Mouse (Mus musculus) macrophage (primary cell): ENCODE data around the gene Gps2. TPM values are rescaled to one million over a fixed set of nuclear protein-coding genes. Genes with fewer than 3 reads are reported as not detected.

Experiments used
- H3K27ac ChIP-seq: fragments of 350-480 bp; formaldehyde crosslinking; 2 replicates; pipeline ENCODE4 v1.9.0; 2021
- H3K36me3 ChIP-seq: fragments of 350-480 bp; formaldehyde crosslinking; 2 replicates; pipeline ENCODE4 v1.9.0; 2021; ENCODE audit errors: inconsistent target
- H3K4me3 ChIP-seq: fragments of 350-480 bp; formaldehyde crosslinking; 2 replicates; pipeline ENCODE4 v1.9.0; 2021; ENCODE audit errors: inconsistent target
- H3K79me2 ChIP-seq: fragments of 350-480 bp; formaldehyde crosslinking; 2 replicates; pipeline ENCODE4 v1.9.0; 2021; ENCODE audit errors: inconsistent target
- WGBS: methylation state at CpG from one replicate; pipeline ENCODE4 v1.1.7; 2026; ENCODE audit warnings: inconsistent platforms; ENCODE audit not compliant: missing documents; 5-methylcytosine and 5-hydroxymethylcytosine counted together
- polyA plus RNA-seq: library from polyadenylated mRNA; stranded (reverse); fragments of 250-400 nt; gene quantifications from 3 replicates; pipeline ENCODE4 v1.2.4, GENCODE M21; 2018; ENCODE audit warnings: inconsistent platforms
- total RNA-seq, 78 experiments: library from RNA; depleted of rRNA; stranded (reverse); fragments of 250-400 nt; gene quantifications; 1 replicate in 9 of 78; 2 replicates in 24 of 78; 3 replicates in 43 of 78; 4 replicates in 2 of 78; pipeline ENCODE4 v1.2.4; 2018; ENCODE audit warnings: inconsistent platforms in 56 of 78

The Gps2 gene
- total RNA-seq (2018; cell fraction: chromatin; rRNA removed), result 100 to 1,000 TPM in 1 of 26 experiments, 10 to 100 TPM in 25; 37.3 to 100 (median 78.4) TPM
- total RNA-seq (2018; cell fraction: cytosol; rRNA removed), result 10 to 100 TPM; 24.5 to 46.2 (median 35.1) TPM
- total RNA-seq (2018; cell fraction: nucleus; rRNA removed), result 10 to 100 TPM; 28.3 to 99.9 (median 49.1) TPM
- polyA plus RNA-seq, result 48.3 to 74.1 TPM (median 49.3 TPM) in 3 replicates

GRCm38 (mm10) chr11:69913554-69914371, at the start of gene Gps2:
TSS of gene Gps2 (plus strand) at chr11:69913888.
- H3K36me3 ChIP-seq, result peaks cover 68% of the 10 kb centered on the region
- H3K27ac ChIP-seq, result peak within 1 kb of the TSS; percentile 45
- under 1% methylated on average over 49 of the region's 61 CpGs for WGBS
- H3K4me3 ChIP-seq, result peak within 1 kb of the TSS; percentile 54
- H3K79me2 ChIP-seq, result peaks cover 46% of the 10 kb centered on the region

DNA sequence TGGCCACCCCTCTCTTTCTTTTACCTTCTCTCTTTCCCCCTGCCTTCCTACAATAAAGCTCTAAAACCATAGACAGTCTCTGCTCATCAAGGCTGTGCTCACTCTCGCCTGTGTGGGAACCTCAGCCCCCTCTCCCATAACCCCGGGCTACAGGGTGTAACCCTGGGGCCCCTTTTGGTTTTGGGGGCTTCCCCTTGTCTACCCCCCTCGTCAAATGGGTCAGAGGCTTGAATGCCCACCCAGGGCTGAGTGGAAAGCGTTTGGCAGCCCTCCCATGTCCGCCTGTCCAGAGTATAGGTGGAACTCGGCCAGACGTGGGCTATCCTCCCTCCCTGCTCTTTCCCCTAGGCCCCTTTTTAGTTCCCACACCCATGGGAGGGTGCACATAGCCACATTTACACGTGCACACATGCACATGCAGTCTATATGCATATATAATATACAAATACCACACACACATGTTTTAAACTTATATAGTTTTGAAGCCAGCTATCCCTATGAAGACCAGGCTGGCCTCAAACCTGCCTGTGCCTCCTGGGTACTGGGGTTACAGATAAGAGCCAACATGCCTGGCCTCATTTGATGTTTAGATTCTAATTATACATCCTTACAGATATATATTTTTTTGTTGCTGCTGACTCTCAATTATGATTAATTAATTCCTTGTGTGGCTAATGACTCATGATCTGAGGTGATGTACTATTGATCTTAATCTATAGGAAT, 49.4 kb upstream of the Gps2 start:
- no peak overlapping the region for H3K4me3 ChIP-seq
- no peak overlapping the region for H3K27ac ChIP-seq
- 52% methylated on average over 8 of the region's 8 CpGs for WGBS
- no peaks in the 10 kb centered on the region for H3K79me2 ChIP-seq
- no peaks in the 10 kb centered on the region for H3K36me3 ChIP-seq

- H3K79me2 ChIP-seq, result no peaks in the 10 kb centered on the region
- WGBS, result 93% methylated on average over 9 of the region's 9 CpGs
- H3K4me3 ChIP-seq, result no peak overlapping the region
- no peak overlapping the region for H3K27ac ChIP-seq
- H3K36me3 ChIP-seq, result no peaks in the 10 kb centered on the region
These were observed 48.1 kb upstream of the Gps2 start for GRCm38 (mm10) chr11:69865561-69865960.

DNA sequence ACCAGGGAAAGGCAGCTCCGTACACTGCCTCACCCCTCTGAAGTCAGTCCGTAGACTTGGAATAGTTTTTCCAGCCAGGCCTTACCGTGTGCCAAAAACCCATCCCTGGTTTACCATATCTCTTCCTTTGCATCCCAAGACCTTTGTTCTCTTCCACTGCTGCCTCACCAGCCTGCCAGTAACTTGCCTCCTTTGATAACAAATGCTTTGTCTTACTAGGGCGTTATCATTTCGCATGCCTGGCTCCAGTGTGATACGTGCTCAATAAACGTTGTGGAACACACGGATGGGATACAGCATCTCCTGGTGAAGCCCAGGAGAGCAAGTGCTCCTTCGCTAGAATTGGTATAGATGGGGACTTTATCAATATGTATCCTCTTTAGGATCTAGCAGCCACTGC, 46.4 kb upstream of the Gps2 start:
- Histone ChIP-seq H3K4me3 (no peak overlapping the region), H3K79me2 (no peaks in the 10 kb centered on the region), H3K36me3 (no peaks in the 10 kb centered on the region), H3K27ac (no peak overlapping the region)
- WGBS, result 87% methylated on average over 9 of the region's 9 CpGs

- H3K4me3 ChIP-seq, result no peak overlapping the region
- WGBS, result 100% methylated on average over 2 of the region's 2 CpGs
- no peaks in the 10 kb centered on the region for H3K79me2 ChIP-seq
- no peak overlapping the region for H3K27ac ChIP-seq
- no peaks in the 10 kb centered on the region for H3K36me3 ChIP-seq
These were observed 43.2 kb upstream of the Gps2 start for GRCm38 (mm10) chr11:69870289-69871069.

GRCm38 (mm10) chr11:69871822-69872221, 41.9 kb upstream of the Gps2 start:
- Histone ChIP-seq H3K27ac (no peak overlapping the region), H3K79me2 (no peaks in the 10 kb centered on the region), H3K4me3 (no peak overlapping the region), H3K36me3 (no peaks in the 10 kb centered on the region)
- WGBS, result 89% methylated on average over 7 of the region's 7 CpGs

DNA sequence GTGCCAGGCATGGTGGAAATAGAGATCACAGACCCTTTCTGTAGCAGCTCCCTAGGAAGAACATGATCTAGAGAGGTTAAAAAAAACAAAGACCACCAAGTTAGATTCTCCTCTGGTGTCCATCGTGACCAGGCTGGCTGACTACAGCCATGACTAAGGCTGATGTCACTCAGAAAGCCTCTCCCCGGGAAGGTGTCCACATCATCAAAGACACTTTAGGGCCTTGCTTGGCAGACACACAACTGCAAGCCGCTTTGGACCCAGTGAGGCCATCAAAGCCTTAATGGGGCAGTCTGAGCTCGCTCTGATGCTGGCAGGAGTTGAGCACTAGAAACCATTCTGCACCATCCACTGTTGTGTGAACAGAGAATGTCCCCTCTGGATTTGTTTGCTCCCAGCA, 41.2 kb upstream of the Gps2 start:
- Histone ChIP-seq H3K27ac (no peak overlapping the region), H3K79me2 (no peaks in the 10 kb centered on the region), H3K4me3 (no peak overlapping the region), H3K36me3 (no peaks in the 10 kb centered on the region)
- WGBS, result 81% methylated on average over 4 of the region's 4 CpGs

GRCm38 (mm10) chr11:69876186-69876585, 37.5 kb upstream of the Gps2 start:
- H3K27ac ChIP-seq, result no peak overlapping the region
- H3K4me3 ChIP-seq, result no peak overlapping the region
- H3K79me2 ChIP-seq, result peaks cover 16% of the 10 kb centered on the region
- H3K36me3 ChIP-seq, result no peaks in the 10 kb centered on the region
- 57% methylated on average over 7 of the region's 7 CpGs for WGBS

DNA sequence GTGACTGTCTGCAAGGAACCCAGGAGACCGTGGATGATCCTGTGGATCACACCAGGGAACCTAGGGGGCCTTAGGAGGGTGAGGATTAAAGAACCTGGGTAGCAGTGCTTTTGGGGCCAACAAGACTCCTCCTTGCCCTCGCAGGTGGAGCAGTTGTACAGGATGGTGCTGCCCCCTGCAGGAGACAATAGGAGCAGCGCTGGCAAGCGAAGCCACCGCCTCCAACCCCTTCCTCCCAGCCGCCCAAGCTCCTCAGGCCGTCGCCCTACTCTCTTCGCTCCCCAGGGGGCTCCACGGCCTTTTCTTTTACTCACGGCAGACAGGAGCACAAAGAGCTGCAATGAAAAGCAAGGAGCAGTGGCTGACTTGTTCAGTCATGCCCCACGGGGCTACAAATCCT, 36.8 kb upstream of the Gps2 start:
- H3K4me3 ChIP-seq, result no peak overlapping the region
- no peak overlapping the region for H3K27ac ChIP-seq
- WGBS, result 10% methylated on average over 12 of the region's 12 CpGs
- H3K36me3 ChIP-seq, result no peaks in the 10 kb centered on the region
- H3K79me2 ChIP-seq, result peaks cover 16% of the 10 kb centered on the region

DNA sequence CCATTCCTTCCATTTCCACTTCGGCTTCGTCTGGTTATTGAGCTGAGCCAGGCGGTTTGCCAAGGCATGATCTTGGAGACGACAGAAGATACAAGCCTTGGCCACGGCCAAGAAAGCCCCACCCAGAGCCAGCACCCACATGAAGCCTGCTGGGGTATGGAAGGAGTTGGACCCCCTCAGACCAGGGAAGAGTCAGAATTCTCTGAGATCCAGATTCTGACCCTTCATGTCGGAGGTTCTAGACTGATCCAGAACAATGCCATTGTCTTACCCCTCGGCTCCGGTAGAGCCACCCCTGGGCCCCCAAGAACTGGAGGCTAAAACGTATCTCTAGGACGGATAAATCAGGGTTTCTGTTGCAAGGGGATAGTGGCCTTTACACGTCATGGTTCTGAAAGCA, 35.8 kb upstream of the Gps2 start, which contains the start of gene Tmem95:
Tmem95 (minus strand) TSS at position 141 of the 400 bp plus-strand sequence.
- H3K27ac ChIP-seq, result no peak within 1 kb of the TSS
- no peaks in the 10 kb centered on the region for H3K36me3 ChIP-seq
- WGBS, result 90% methylated on average over 11 of the region's 11 CpGs
- H3K4me3 ChIP-seq, result no peak within 1 kb of the TSS
- H3K79me2 ChIP-seq, result peaks cover 16% of the 10 kb centered on the region

DNA sequence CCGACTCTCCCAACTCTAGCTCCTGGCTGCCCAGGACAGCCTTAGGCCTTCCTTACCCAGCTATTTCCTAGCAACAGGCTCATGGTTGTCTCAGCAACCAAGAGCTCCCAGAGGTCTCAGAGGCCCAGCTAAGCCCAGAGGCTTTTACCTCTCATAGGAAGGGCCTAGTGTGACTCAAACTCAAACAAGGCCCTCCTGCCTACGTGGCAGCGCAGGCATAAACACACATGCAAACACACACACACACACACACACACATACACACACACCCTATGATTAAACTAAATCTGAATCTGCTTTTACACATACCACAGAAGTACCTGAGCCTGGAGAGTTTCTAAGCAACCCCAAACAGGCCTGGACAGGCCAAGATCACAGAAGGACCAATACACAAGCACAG, 35.3 kb upstream of the Gps2 start:
- no peak overlapping the region for H3K4me3 ChIP-seq
- peaks cover 16% of the 10 kb centered on the region for H3K79me2 ChIP-seq
- H3K36me3 ChIP-seq, result no peaks in the 10 kb centered on the region
- H3K27ac ChIP-seq, result no peak overlapping the region
- 85% methylated on average over 1 of the region's 3 CpGs for WGBS

DNA sequence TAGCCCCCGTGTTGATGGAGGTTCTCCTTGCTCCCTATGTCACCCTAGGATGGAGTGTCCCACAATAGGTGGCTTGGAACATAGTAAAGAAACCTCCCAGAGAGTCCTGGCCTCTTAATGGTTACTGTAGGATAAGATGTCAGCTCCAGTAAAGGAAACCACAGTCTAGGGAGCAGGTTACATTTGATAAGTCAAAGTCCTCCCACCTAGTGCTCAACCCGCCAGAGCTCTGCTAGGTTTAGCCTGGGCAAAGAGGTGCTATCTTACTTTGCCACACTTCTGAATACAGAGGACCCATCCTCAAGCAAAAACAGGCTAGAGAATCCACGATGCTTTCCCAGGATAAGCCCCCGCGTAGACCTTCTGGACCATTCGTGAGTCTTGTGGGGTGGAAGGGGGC, 34.7 kb upstream of the Gps2 start:
- Histone ChIP-seq H3K79me2 (peaks cover 16% of the 10 kb centered on the region), H3K27ac (no peak overlapping the region), H3K36me3 (no peaks in the 10 kb centered on the region), H3K4me3 (no peak overlapping the region)
- WGBS, result 96% methylated on average over 6 of the region's 6 CpGs

GRCm38 (mm10) chr11:69879711-69880110, 34.0 kb upstream of the Gps2 start:
- no peak overlapping the region for H3K27ac ChIP-seq

GRCm38 (mm10) chr11:69880506-69880852, 33.2 kb upstream of the Gps2 start:
- 0% methylated on average over 18 of the region's 18 CpGs for WGBS
- H3K27ac ChIP-seq, result peak overlapping the region; percentile 61
- peaks cover 16% of the 10 kb centered on the region for H3K79me2 ChIP-seq
- H3K36me3 ChIP-seq, result no peaks in the 10 kb centered on the region
- H3K4me3 ChIP-seq, result peak overlapping the region; percentile 69

More at GRCm38 (mm10) chr11:69879711-69880110, 34.0 kb upstream of the Gps2 start:
- Histone ChIP-seq H3K36me3 (no peaks in the 10 kb centered on the region), H3K79me2 (peaks cover 16% of the 10 kb centered on the region), H3K4me3 (no peak overlapping the region)
- WGBS, result 91% methylated on average over 14 of the region's 15 CpGs
